Mouse (Mus musculus): ENCODE results near the gene Cdc45. TPM values are rescaled to one million over a fixed set of nuclear protein-coding genes. Genes with fewer than 3 reads are reported as not detected.

Cdc45 gene
- total RNA-seq, 1 experiment = 53.5 TPM

- Histone ChIP-seq H3K27ac (ENCODE audit: insufficient read depth, low read depth, low read length, poor library complexity, severe bottlenecking) (no peak overlapping the region), H3K9me3 (ENCODE audit: control insufficient read depth, insufficient read depth, low read depth, low read length) (no peaks in the 10 kb centered on the region), H3K9ac (ENCODE audit: insufficient read depth, low read depth, low read length, poor library complexity, severe bottlenecking) (peak overlapping the region; percentile 27; the same call in 1 of the 2 replicates), H3K36me3 (ENCODE audit: control insufficient read depth, insufficient read depth, low read length, poor library complexity, severe bottlenecking) (peaks cover 4% of the 10 kb centered on the region), H3K4me1 (ENCODE audit: control insufficient read depth in 2 of 2, insufficient read depth in 2 of 2, low read length in 2 of 2, poor library complexity in 1 of 2) (peaks cover 2 to 18% of the 10 kb centered on the region in 2 experiments; a peak in 2 of 4 replicates), H3K4me3 (ENCODE audit: insufficient read depth in 1 of 2, low read depth in 1 of 2, low read length in 2 of 2, poor library complexity in 1 of 2, severe bottlenecking in 1 of 2) (peak overlapping the region; percentile 47 to 69)
- TF ChIP-seq HCFC1 (IDR thresholded peaks at IDR 0.05; ENCODE audit: borderline replicate concordance, insufficient read depth, low read length) = no peak
- no peak for TF ChIP-seq ZNF384 (IDR thresholded peaks at IDR 0.05; ENCODE audit: low read depth, low read length)
- TF ChIP-seq MAFK (IDR thresholded peaks at IDR 0.05; ENCODE audit: insufficient read depth, low read depth, low read length) = no peak
- TF ChIP-seq ZC3H11A (IDR thresholded peaks at IDR 0.05; ENCODE audit: borderline replicate concordance, low read depth, low read length) = no peak
- no peak for TF ChIP-seq CHD2 (IDR thresholded peaks at IDR 0.05; ENCODE audit: low read depth, low read length)
- no peak for DNase-seq (ENCODE audit: low read depth, low spot score)
- in situ Hi-C loops (cut with MboI; ENCODE audit: low sequenced_read_pairs in 2 of 2, unreplicated experiment in 2 of 2) = no loop called here
These were observed 35.9 kb downstream of the Cdc45 start for GRCm38 (mm10) chr16:18775621-18776555.

DNA sequence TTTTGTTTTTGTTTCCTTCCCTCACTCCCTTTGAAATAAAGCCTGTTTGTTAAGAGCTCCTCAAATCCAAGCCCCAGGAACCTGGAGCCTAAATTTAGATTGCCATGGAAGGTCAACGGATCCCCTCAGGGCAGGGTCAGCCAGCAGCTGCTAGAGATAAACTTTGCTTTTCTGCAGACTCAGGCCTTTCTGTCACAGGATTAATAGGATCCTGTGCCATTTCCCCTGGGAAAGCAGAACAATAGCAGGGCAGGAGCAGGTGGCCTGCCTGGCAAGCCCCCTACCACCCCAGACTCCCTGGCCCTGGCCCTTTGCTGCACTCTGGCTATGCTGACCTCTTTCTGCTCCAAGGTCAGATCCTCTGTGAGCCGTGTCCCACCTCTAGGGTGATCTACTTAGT lies 37.9 kb downstream of the Cdc45 start:
- TF ChIP-seq ZNF384 (IDR thresholded peaks at IDR 0.05; ENCODE audit: low read depth, low read length) (no peak), MAFK (IDR thresholded peaks at IDR 0.05; ENCODE audit: insufficient read depth, low read depth, low read length) (no peak), ZC3H11A (IDR thresholded peaks at IDR 0.05; ENCODE audit: borderline replicate concordance, low read depth, low read length) (no peak), CHD2 (IDR thresholded peaks at IDR 0.05; ENCODE audit: low read depth, low read length) (no peak), HCFC1 (IDR thresholded peaks at IDR 0.05; ENCODE audit: borderline replicate concordance, insufficient read depth, low read length) (no peak)

GRCm38 (mm10) chr16:18769501-18769900 lies 42.3 kb downstream of the Cdc45 start:
- Histone ChIP-seq H3K4me3 (ENCODE audit: insufficient read depth in 1 of 2, low read depth in 1 of 2, low read length in 2 of 2, poor library complexity in 1 of 2, severe bottlenecking in 1 of 2) (no peak overlapping the region), H3K27ac (ENCODE audit: insufficient read depth, low read depth, low read length, poor library complexity, severe bottlenecking) (no peak overlapping the region), H3K9ac (ENCODE audit: insufficient read depth, low read depth, low read length, poor library complexity, severe bottlenecking) (no peak overlapping the region), H3K9me3 (ENCODE audit: control insufficient read depth, insufficient read depth, low read depth, low read length) (no peaks in the 10 kb centered on the region), H3K4me1 (ENCODE audit: control insufficient read depth in 2 of 2, insufficient read depth in 2 of 2, low read length in 2 of 2, poor library complexity in 1 of 2) (peaks cover 3 to 10% of the 10 kb centered on the region in 2 experiments; a peak in 3 of 4 replicates), H3K36me3 (ENCODE audit: control insufficient read depth, insufficient read depth, low read length, poor library complexity, severe bottlenecking) (no peaks in the 10 kb centered on the region)
- no peak for TF ChIP-seq ZC3H11A (IDR thresholded peaks at IDR 0.05; ENCODE audit: borderline replicate concordance, low read depth, low read length)
- no peak for TF ChIP-seq MAFK (IDR thresholded peaks at IDR 0.05; ENCODE audit: insufficient read depth, low read depth, low read length)
- TF ChIP-seq ZNF384 (IDR thresholded peaks at IDR 0.05; ENCODE audit: low read depth, low read length) = no peak
- TF ChIP-seq CHD2 (IDR thresholded peaks at IDR 0.05; ENCODE audit: low read depth, low read length) = no peak
- TF ChIP-seq HCFC1 (IDR thresholded peaks at IDR 0.05; ENCODE audit: borderline replicate concordance, insufficient read depth, low read length) = no peak
- in situ Hi-C loops (cut with MboI; ENCODE audit: low sequenced_read_pairs in 2 of 2, unreplicated experiment in 2 of 2) = no loop called here
- DNase-seq (ENCODE audit: low read depth, low spot score) = no peak

More for the DNA sequence above, 37.9 kb downstream of the Cdc45 start:
- in situ Hi-C loops (cut with MboI; ENCODE audit: low sequenced_read_pairs in 2 of 2, unreplicated experiment in 2 of 2) = no loop called here
- Histone ChIP-seq H3K27ac (ENCODE audit: insufficient read depth, low read depth, low read length, poor library complexity, severe bottlenecking) (no peak overlapping the region), H3K4me1 (ENCODE audit: control insufficient read depth in 2 of 2, insufficient read depth in 2 of 2, low read length in 2 of 2, poor library complexity in 1 of 2) (peaks cover 4 to 21% of the 10 kb centered on the region in 2 experiments), H3K4me3 (ENCODE audit: insufficient read depth in 1 of 2, low read depth in 1 of 2, low read length in 2 of 2, poor library complexity in 1 of 2, severe bottlenecking in 1 of 2) (no peak overlapping the region), H3K9ac (ENCODE audit: insufficient read depth, low read depth, low read length, poor library complexity, severe bottlenecking) (no peak overlapping the region), H3K36me3 (ENCODE audit: control insufficient read depth, insufficient read depth, low read length, poor library complexity, severe bottlenecking) (no peaks in the 10 kb centered on the region), H3K9me3 (ENCODE audit: control insufficient read depth, insufficient read depth, low read depth, low read length) (no peaks in the 10 kb centered on the region)
- no peak for DNase-seq (ENCODE audit: low read depth, low spot score)

- TF ChIP-seq ZC3H11A (IDR thresholded peaks at IDR 0.05; ENCODE audit: borderline replicate concordance, low read depth, low read length) (no peak), MAFK (IDR thresholded peaks at IDR 0.05; ENCODE audit: insufficient read depth, low read depth, low read length) (no peak), HCFC1 (IDR thresholded peaks at IDR 0.05; ENCODE audit: borderline replicate concordance, insufficient read depth, low read length) (no peak), ZNF384 (IDR thresholded peaks at IDR 0.05; ENCODE audit: low read depth, low read length) (no peak), CHD2 (IDR thresholded peaks at IDR 0.05; ENCODE audit: low read depth, low read length) (no peak)
- Histone ChIP-seq H3K27ac (ENCODE audit: insufficient read depth, low read depth, low read length, poor library complexity, severe bottlenecking) (no peak overlapping the region), H3K4me3 (ENCODE audit: insufficient read depth in 1 of 2, low read depth in 1 of 2, low read length in 2 of 2, poor library complexity in 1 of 2, severe bottlenecking in 1 of 2) (no peak overlapping the region), H3K36me3 (ENCODE audit: control insufficient read depth, insufficient read depth, low read length, poor library complexity, severe bottlenecking) (no peaks in the 10 kb centered on the region), H3K4me1 (ENCODE audit: control insufficient read depth in 2 of 2, insufficient read depth in 2 of 2, low read length in 2 of 2, poor library complexity in 1 of 2) (peaks cover 3 to 6% of the 10 kb centered on the region in 2 experiments; a peak in 3 of 4 replicates), H3K9me3 (ENCODE audit: control insufficient read depth, insufficient read depth, low read depth, low read length) (no peaks in the 10 kb centered on the region), H3K9ac (ENCODE audit: insufficient read depth, low read depth, low read length, poor library complexity, severe bottlenecking) (no peak overlapping the region)
- no peak for DNase-seq (ENCODE audit: low read depth, low spot score)
- in situ Hi-C loops (cut with MboI; ENCODE audit: low sequenced_read_pairs in 2 of 2, unreplicated experiment in 2 of 2) = no loop called here
These were observed 45.4 kb downstream of the Cdc45 start for GRCm38 (mm10) chr16:18766390-18766789.
